Mouse (Mus musculus) heart, adult 2 months (tissue): Measurements from ENCODE around the gene Gm42420.

Experiments
- CTCF ChIP-seq: fragments of 200-600 bp; IDR thresholded peaks from 2 replicates; pipeline ENCODE4 v1.8.1; 2022; ENCODE audit warnings: antibody characterized with exemption, mild to moderate bottlenecking, moderate library complexity
- EP300 ChIP-seq: fragments of 200-500 bp; IDR thresholded peaks from 2 replicates; pipeline ENCODE4 v1.6.1; 2011; ENCODE audit warnings: low read depth, low read length, control low read depth; ENCODE audit not compliant: insufficient read depth
- POLR2A ChIP-seq: fragments of 200-500 bp; IDR thresholded peaks from 2 replicates; pipeline ENCODE4 v1.6.1; 2011; ENCODE audit warnings: mild to moderate bottlenecking, low read depth, low read length, control low read depth; ENCODE audit not compliant: insufficient read depth

DNA sequence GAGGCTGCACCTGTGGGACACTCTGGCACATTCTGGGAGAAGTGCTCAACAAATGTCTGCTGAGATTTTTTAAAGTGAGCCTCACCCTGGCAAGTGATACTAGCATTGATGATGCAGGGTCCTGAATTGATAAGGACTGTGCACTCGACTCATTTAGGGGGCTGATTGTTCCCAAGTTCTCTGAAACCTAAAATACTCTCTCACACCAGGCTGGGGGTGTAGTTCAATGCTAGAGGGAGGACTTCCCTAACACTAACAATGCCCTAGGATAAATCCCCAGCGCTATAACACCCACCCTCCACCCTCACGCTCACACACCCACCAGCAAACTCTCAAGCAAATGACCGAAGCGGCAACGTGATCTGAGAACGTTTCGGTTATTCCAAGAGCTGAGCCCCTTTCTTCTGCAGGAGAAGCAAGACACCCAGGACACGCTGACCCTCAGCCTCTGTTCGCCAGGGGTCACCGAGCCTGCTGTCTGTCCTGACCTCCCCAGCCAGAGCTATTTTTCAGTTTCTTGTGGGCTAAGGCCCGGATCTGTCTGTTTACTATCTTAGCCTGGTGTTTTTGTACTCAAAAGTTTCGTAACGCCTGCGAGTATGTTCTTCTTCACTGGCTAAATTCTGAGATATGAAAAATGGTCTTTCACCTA is 41.7 kb upstream of the Gm42420 start:
- TF ChIP-seq EP300, result no peak
- TF ChIP-seq CTCF, result no peak
- no peak for TF ChIP-seq POLR2A
